Mouse (Mus musculus) kidney, adult 2 months (tissue): Measurements from ENCODE around the gene Fam189b. TPM values are rescaled to one million over a fixed set of nuclear protein-coding genes. Genes with fewer than 3 reads are reported as not detected.

Source experiments
- DNase-seq: peaks from one replicate; pipeline ENCODE4 v3.0.0; 2021
- H3K27ac ChIP-seq: fragments of 200-500 bp; 2 replicates; pipeline ENCODE4 v1.5.1; 2012; ENCODE audit warnings: low read depth, low read length, control low read depth, inconsistent platforms; ENCODE audit not compliant: insufficient read depth
- H3K27me3 ChIP-seq: fragments of 200-500 bp; replicated peaks from 2 replicates; pipeline ENCODE4 v1.6.1; 2012; ENCODE audit warnings: mild to moderate bottlenecking, moderate library complexity, low read length, inconsistent platforms; ENCODE audit not compliant: control insufficient read depth, insufficient read depth
- H3K36me3 ChIP-seq: fragments of 200-500 bp; 2 replicates; pipeline ENCODE4 v1.6.1; 2012; ENCODE audit warnings: mild to moderate bottlenecking, moderate library complexity, low read length, inconsistent platforms; ENCODE audit not compliant: control insufficient read depth, insufficient read depth
- H3K4me1 ChIP-seq: fragments of 200-500 bp; 2 replicates; pipeline ENCODE4 v1.6.1; 2011; ENCODE audit warnings: low read length; ENCODE audit not compliant: control insufficient read depth, insufficient read depth
- H3K4me3 ChIP-seq: fragments of 200-500 bp; 2 replicates; pipeline ENCODE4 v1.5.1; 2011; ENCODE audit warnings: mild to moderate bottlenecking, low read depth, low read length, control low read depth; ENCODE audit not compliant: insufficient read depth
- CTCF ChIP-seq: fragments of 200-500 bp; conservative IDR thresholded peaks from 2 replicates; pipeline ENCODE4 v1.5.1; 2011; ENCODE audit warnings: low read depth, mild to moderate bottlenecking, control low read depth, low read length, moderate library complexity, mixed read lengths; ENCODE audit not compliant: insufficient read depth, insufficient read length
- POLR2A ChIP-seq: fragments of 200-500 bp; IDR thresholded peaks from one replicate; pipeline ENCODE4 v1.6.1; 2011; ENCODE audit warnings: low read depth, low read length, control low read depth
- WGBS: fragments of 180-500 bp; shearing (Covaris S2); methylation state at CpG from one replicate; pipeline ENCODE4 v1.1.7; 2018; 5-methylcytosine and 5-hydroxymethylcytosine counted together
- polyA plus RNA-seq: library from polyadenylated mRNA; depleted of rRNA; stranded (reverse); fragments of >200 nt; gene quantifications from 2 replicates; pipeline ENCODE4 v1.2.3, GENCODE M21; 2012

Fam189b gene
- polyA plus RNA-seq, 1 experiment = 18.3 TPM

DNA sequence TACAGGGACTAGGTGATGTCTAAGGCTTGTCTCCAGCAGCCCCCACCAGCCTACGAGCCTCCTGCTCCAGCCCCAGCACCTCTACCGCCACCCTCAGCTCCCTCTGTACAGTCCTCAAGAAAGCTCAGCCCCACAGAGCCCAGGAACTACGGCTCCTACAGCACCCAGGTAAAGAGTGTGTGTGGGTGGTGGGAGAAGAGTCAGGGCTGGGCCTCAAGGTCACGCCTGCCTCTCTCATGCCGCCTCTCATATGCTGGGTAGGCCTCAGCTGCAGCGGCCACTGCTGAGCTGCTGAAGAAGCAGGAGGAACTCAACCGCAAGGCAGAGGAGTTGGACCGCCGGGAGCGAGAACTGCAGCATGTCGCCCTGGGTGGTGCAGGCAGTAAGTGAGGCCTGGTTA lies 3.9 kb upstream of the Fam189b start:
- Histone ChIP-seq H3K4me1 (peaks cover 4% of the 10 kb centered on the region), H3K27ac (no peak overlapping the region), H3K4me3 (no peak overlapping the region), H3K27me3 (no peaks in the 10 kb centered on the region), H3K36me3 (peaks cover 2% of the 10 kb centered on the region)
- TF ChIP-seq POLR2A (no peak), CTCF (no peak)
- 88% methylated on average over 11 of the region's 11 CpGs for WGBS
- no peak for DNase-seq

DNA sequence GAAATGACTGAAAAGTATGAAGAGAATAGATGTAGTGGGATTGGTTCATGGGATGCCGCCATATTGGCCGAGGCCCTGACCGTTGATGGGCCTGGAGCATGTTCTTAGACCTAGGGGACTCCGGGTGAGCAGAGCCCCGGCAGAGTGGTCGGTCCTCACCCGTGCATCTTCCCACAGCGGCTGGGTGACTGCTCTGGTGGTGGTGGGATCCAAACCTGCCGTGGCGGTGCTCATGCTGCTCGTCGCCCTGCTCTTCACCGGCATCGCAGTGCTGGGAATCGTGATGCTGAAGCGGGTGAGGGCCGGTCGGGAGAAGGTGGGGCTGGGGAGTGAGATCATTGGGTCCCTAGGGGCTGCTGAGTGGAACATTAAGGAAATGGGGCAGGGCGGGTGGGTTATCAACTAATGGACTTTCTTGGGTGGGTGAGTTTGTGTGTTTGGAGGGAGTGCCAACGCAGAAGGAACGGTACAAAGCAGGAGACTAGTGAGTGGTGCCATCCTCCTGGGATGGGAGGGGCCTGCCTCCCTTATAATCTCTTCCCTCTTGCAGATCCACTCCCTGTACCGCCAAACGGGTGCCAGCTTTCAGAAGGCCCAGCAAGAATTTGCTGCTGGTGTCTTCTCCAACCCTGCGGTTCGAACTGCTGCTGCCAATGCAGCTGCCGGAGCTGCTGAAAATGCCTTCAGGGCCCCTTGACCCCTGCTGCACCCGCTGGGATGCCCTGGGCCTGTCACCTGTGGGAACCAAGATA lies 1.0 kb upstream of the Fam189b start:
- DNase-seq = no peak
- H3K4me3 ChIP-seq = no peak overlapping the region
- no peaks in the 10 kb centered on the region for H3K27me3 ChIP-seq
- WGBS = 92% methylated on average over 27 of the region's 27 CpGs
- peaks cover 4% of the 10 kb centered on the region for H3K4me1 ChIP-seq
- TF ChIP-seq POLR2A (no peak), CTCF (no peak)
- no peaks in the 10 kb centered on the region; the same call in 1 of the 2 replicates for H3K36me3 ChIP-seq
- H3K27ac ChIP-seq = no peak overlapping the region

DNA sequence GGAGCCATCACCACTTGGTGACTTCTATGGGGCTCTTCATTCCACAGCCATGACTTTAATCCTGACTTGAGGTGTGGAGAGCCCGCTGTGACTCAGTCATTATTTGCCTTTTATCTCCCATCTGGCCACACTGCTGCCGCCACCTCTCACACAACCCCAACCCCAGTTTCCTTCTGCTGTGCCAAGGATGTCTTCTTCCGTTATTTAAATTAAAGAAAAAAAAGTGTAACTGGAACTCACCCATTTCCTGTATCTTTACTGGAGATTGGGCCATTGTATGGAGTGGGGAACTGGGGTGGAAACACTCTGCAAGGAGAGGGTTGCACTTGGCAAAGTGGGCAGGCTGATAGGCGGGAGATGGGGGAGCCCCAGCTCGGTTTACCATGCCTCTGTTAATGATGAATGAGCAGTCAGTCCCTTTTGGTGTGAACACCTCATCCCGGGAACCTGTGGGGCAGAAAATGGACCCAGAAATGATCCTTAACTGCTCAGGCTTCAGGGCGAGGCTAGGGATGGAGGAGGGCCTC lies 349 bp upstream of the Fam189b start:
- no peak overlapping the region for H3K27ac ChIP-seq
- WGBS = 40% methylated on average over 7 of the region's 7 CpGs

DNA sequence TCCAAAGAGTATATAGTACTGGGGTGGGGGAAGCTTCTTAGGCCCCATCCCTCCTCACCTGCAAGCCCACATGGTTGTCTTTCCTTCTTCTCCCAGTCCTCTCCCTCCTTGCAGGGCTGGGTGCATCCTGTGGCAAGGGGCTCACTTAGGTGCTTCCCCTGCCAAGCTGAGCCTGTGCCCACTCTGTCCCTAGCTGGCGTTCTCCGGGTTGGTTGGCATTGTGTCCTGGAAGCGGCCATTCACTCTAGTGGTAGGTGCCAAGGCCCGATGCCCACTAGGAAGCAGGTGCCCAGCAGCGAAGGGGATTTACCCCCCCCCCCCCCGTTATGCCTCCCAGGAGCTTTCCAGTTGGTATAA lies 994 bp downstream of the Fam189b start:
- Histone ChIP-seq H3K36me3 (no peaks in the 10 kb centered on the region; the same call in 1 of the 2 replicates), H3K4me3 (no peak overlapping the region), H3K27ac (no peak overlapping the region), H3K27me3 (no peaks in the 10 kb centered on the region), H3K4me1 (no peaks in the 10 kb centered on the region)
- WGBS = 68% methylated on average over 6 of the region's 6 CpGs
- no peak for DNase-seq
- TF ChIP-seq CTCF (no peak), POLR2A (no peak)

More for the DNA sequence above, 349 bp upstream of the Fam189b start:
- peaks cover 4% of the 10 kb centered on the region for H3K4me1 ChIP-seq
- no peak for TF ChIP-seq POLR2A
- no peak for TF ChIP-seq CTCF
- H3K36me3 ChIP-seq = no peaks in the 10 kb centered on the region; the same call in 1 of the 2 replicates
- no peaks in the 10 kb centered on the region for H3K27me3 ChIP-seq
- DNase-seq = no peak
- H3K4me3 ChIP-seq = no peak overlapping the region

DNA sequence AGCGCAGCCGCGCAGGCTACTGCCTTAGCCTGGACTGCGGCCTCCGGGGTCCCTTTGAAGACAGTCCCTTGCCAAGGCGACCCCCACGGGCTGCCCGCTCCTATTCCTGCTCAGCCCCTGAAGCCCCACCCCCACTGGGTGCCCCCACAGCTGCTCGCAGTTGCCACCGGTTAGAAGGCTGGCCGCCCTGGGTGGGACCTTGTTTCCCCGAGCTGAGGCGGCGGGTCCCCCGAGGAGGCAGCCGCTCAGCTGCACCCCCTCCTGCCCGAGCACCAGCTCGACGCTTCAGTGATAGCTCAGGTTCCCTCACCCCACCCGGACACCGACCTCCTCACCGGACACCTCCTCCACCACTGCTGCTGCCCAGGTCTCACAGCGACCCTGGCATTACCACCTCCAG lies 4.3 kb downstream of the Fam189b start:
- Histone ChIP-seq H3K27me3 (no peaks in the 10 kb centered on the region), H3K27ac (no peak overlapping the region), H3K4me3 (no peak overlapping the region), H3K4me1 (no peaks in the 10 kb centered on the region), H3K36me3 (no peaks in the 10 kb centered on the region)
- 56% methylated on average over 23 of the region's 23 CpGs for WGBS
- no peak for DNase-seq
- TF ChIP-seq POLR2A (no peak), CTCF (no peak)

DNA sequence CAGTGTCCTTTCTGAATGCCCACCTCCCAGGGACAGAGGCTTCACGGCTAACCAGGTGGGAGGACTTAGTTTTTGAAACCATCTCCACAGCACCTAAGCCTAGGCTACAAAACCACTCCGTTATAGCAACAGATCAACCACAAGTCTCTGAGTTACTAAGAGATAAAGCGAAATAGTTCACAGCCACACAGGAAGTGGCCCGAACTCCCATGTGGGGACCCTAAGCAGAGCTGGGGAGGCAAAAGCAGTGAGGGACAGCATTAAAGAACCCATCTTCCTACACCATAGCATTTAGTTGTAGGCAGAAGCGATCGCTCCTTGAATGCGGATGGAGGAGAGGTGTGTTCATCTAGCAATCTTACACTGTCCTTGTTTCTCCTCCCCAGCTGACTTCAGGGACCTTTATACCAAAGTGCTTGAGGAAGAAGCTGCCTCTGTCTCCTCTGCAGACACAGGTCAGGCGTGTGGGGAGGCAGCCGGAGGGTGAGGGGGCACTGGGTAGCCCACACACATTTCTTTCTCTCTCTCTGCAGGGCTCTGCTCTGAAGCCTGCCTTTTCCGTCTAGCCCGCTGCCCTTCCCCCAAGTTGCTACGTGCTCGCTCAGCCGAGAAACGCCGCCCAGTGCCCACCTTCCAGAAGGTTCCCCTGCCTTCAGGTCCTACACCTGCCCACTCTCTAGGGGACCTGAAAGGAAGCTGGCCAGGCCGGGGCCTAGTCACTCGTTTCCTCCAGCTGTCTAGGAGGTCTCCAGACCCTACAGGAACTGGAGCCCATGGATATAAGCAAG lies 4.9 kb downstream of the Fam189b start:
- Histone ChIP-seq H3K27me3 (no peaks in the 10 kb centered on the region), H3K4me1 (no peaks in the 10 kb centered on the region), H3K4me3 (no peak overlapping the region), H3K36me3 (no peaks in the 10 kb centered on the region), H3K27ac (no peak overlapping the region)
- 77% methylated on average over 18 of the region's 18 CpGs for WGBS
- no peak for DNase-seq
- TF ChIP-seq CTCF (no peak), POLR2A (no peak)

DNA sequence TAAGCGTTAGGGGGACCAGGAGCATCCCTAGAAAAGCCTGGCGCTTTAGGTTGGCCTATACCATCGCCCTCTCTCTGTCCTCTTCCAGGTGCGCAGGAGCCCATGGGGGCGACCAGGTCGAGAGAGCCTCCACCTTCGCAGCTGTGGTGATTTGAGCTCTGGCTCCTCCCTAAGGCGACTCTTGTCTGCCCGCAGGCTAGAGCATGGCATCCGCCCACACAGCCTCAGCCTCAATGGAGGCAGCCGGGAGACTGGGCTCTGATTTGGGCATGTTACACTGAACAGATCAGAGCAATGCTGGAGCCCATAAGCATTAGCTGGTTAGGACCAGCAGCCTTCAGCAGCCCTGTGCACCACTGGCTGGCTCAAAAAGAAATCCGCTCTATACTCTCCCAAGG lies 5.5 kb downstream of the Fam189b start:
- H3K4me1 ChIP-seq = no peaks in the 10 kb centered on the region

More for the DNA sequence above, 5.5 kb downstream of the Fam189b start:
- H3K36me3 ChIP-seq = no peaks in the 10 kb centered on the region
- WGBS = 58% methylated on average over 12 of the region's 12 CpGs
- no peaks in the 10 kb centered on the region for H3K27me3 ChIP-seq
- H3K4me3 ChIP-seq = no peak overlapping the region
- TF ChIP-seq CTCF (no peak), POLR2A (no peak)
- no peak for DNase-seq
- no peak overlapping the region for H3K27ac ChIP-seq
